Mouse (Mus musculus): ENCODE measurements around the gene Abcg1. TPM values are rescaled to one million over a fixed set of nuclear protein-coding genes. Genes with fewer than 3 reads are reported as not detected.

The Abcg1 gene
- polyA plus RNA-seq, 1 experiment from 2014 or later, result 3.4 TPM

DNA sequence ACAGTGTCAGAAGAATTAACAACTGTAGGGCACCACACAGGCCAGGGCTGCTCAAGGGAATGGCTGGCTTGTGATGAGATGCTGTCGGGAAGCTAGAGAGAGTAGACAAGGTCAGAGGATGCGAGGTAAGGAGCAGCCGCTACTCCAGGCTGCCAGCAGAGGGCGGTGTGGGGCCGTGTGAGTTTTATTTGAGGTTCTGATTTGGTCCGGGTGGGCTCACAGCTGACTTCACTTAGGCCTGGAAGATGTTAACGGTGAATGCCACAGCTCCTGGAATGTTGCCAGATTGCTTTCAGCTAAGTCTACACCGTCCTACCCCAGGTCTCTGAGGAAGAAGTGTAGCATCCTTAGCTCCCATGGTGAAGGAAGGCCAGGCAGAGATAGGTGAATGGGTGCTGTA, 64.5 kb downstream of the Abcg1 start:
- Histone ChIP-seq H3K27ac (ENCODE audit: low read depth, low read length) (no peak overlapping the region), H3K27me3 (replicated peaks; ENCODE audit: control insufficient read depth, insufficient read depth, low read length) (no peaks in the 10 kb centered on the region), H3K9me3 (ENCODE audit: control insufficient read depth) (no peaks in the 10 kb centered on the region), H3K4me3 (ENCODE audit: low read depth, low read length) (no peak overlapping the region), H3K4me1 (replicated peaks; ENCODE audit: control insufficient read depth, insufficient read depth, low read length) (no peaks in the 10 kb centered on the region), H3K4me2 (replicated peaks; ENCODE audit: low read depth) (no peak overlapping the region), H3K9ac (ENCODE audit: low read depth, low read length) (no peak overlapping the region), H3K36me3 (ENCODE audit: control insufficient read depth, insufficient read depth) (no peaks in the 10 kb centered on the region; the same call in 1 of the 2 replicates)
- WGBS, result 7% methylated on average over 8 of the region's 8 CpGs
- peak; percentile 93 for TF ChIP-seq CTCF (IDR thresholded peaks at IDR 0.05; ENCODE audit: low read depth)
- no peak for ATAC-seq

DNA sequence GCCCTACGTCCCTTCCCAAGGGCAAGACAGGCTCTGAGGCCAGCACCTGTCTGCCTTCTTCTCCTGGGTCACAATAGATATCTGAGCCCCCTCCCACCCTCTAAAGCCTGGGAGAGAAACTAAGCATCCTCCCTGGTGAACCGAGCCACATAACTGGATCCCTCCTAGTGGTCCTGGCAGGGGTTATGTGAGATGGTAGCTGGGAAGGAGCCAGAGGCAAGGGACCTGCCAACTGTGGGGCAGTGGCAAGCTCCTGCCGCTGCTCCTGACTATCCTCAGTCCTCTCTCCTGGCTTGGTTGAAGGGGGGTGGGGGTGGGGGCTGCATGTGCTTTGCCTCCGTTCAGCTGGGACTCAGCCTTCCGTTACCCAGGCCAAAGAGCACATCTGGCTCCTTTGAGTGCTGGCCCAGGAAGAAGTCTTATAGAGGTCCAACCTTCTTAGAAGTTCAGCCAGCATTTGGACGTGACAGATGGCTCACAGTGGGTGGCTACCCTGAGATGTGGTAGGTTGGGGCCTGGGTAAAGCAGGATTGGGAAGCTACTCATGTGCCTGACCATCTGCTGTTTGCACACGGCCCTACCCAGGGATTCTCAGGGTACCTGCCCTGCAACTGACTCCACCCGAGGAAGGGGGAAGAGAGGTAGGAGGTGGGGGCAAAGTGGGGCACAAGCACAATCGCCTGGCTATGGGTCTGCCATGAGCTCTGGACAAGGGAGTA, 68.2 kb downstream of the Abcg1 start:
- Histone ChIP-seq H3K9ac (ENCODE audit: low read depth, low read length) (no peak overlapping the region), H3K27ac (ENCODE audit: low read depth, low read length) (no peak overlapping the region), H3K27me3 (replicated peaks; ENCODE audit: control insufficient read depth, insufficient read depth, low read length) (no peaks in the 10 kb centered on the region), H3K9me3 (ENCODE audit: control insufficient read depth) (no peaks in the 10 kb centered on the region), H3K4me2 (replicated peaks; ENCODE audit: low read depth) (no peak overlapping the region), H3K4me1 (replicated peaks; ENCODE audit: control insufficient read depth, insufficient read depth, low read length) (no peaks in the 10 kb centered on the region), H3K4me3 (ENCODE audit: low read depth, low read length) (no peak overlapping the region), H3K36me3 (ENCODE audit: control insufficient read depth, insufficient read depth) (no peaks in the 10 kb centered on the region)
- no peak for TF ChIP-seq CTCF (IDR thresholded peaks at IDR 0.05; ENCODE audit: low read depth)
- ATAC-seq, result no peak
- 51% methylated on average over 9 of the region's 9 CpGs for WGBS

DNA sequence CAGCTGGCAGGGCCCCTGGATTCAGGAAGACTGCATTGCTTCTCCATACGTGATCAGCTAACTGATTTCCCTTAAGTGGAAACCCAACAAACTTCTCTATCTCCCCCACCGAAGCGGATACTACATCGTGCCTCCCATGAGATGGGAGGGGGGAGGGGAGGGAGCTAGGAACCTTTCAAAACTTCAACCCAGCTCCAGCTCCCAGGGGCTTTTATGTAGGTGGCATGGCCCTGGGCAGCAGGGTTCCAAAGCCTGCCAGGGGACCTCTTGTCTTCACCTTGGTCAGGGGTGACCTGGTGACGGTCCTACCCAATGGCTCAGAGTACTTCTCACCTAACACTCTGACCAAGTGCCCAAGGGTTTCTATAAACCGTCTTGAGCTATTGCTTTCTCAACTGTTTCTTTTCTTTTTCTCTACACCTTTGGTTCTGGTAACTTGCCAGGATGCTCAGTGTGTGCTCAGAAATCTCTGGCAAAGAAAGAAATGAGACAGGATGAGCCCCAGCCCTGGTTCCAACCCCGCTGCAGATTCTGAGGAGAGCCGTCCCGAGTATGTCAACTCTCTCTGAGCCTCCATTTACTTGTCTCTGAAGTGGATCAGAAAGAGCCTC, 71.3 kb downstream of the Abcg1 start:
- Histone ChIP-seq H3K36me3 (ENCODE audit: control insufficient read depth, insufficient read depth) (no peaks in the 10 kb centered on the region), H3K4me1 (replicated peaks; ENCODE audit: control insufficient read depth, insufficient read depth, low read length) (no peaks in the 10 kb centered on the region), H3K9ac (ENCODE audit: low read depth, low read length) (no peak overlapping the region), H3K27ac (ENCODE audit: low read depth, low read length) (no peak overlapping the region), H3K4me3 (ENCODE audit: low read depth, low read length) (no peak overlapping the region), H3K27me3 (replicated peaks; ENCODE audit: control insufficient read depth, insufficient read depth, low read length) (no peaks in the 10 kb centered on the region), H3K4me2 (replicated peaks; ENCODE audit: low read depth) (0 out of 2 replicates have a peak overlapping the region, but pooled peaks have one; percentile 3), H3K9me3 (ENCODE audit: control insufficient read depth) (no peaks in the 10 kb centered on the region)
- no peak for ATAC-seq
- TF ChIP-seq CTCF (IDR thresholded peaks at IDR 0.05; ENCODE audit: low read depth), result no peak
- 74% methylated on average over 9 of the region's 9 CpGs for WGBS

- Histone ChIP-seq H3K36me3 (ENCODE audit: control insufficient read depth, insufficient read depth) (no peaks in the 10 kb centered on the region), H3K4me3 (ENCODE audit: low read depth, low read length) (no peak within 1 kb of the TSS), H3K4me2 (replicated peaks; ENCODE audit: low read depth) (0 out of 2 replicates have a peak within 1 kb of the TSS, but pooled peaks have one; percentile 3), H3K27me3 (replicated peaks; ENCODE audit: control insufficient read depth, insufficient read depth, low read length) (no peaks in the 10 kb centered on the region), H3K9ac (ENCODE audit: low read depth, low read length) (no peak within 1 kb of the TSS), H3K9me3 (ENCODE audit: control insufficient read depth) (no peaks in the 10 kb centered on the region), H3K27ac (ENCODE audit: low read depth, low read length) (no peak within 1 kb of the TSS), H3K4me1 (replicated peaks; ENCODE audit: control insufficient read depth, insufficient read depth, low read length) (no peaks in the 10 kb centered on the region)
- peak; percentile 41; the same call in 1 of the 2 replicates for ATAC-seq
- 8% methylated on average over 2 of the region's 2 CpGs for WGBS
- no peak for TF ChIP-seq CTCF (IDR thresholded peaks at IDR 0.05; ENCODE audit: low read depth)
These were observed 72.0 kb downstream of the Abcg1 start, which contains the start of gene Tff3 for GRCm38 (mm10) chr17:31129452-31129851. TSS of gene Tff3 (minus strand) at chr17:31129646.

GRCm38 (mm10) chr17:31131269-31131821, 73.9 kb downstream of the Abcg1 start:
- H3K9ac ChIP-seq (ENCODE audit: low read depth, low read length), result no peak overlapping the region
- H3K27me3 ChIP-seq (replicated peaks; ENCODE audit: control insufficient read depth, insufficient read depth, low read length), result no peaks in the 10 kb centered on the region
- no peak for ATAC-seq
- H3K4me2 ChIP-seq (replicated peaks; ENCODE audit: low read depth), result no peak overlapping the region
- H3K4me3 ChIP-seq (ENCODE audit: low read depth, low read length), result no peak overlapping the region
- H3K36me3 ChIP-seq (ENCODE audit: control insufficient read depth, insufficient read depth), result no peaks in the 10 kb centered on the region
- 37% methylated on average over 10 of the region's 10 CpGs for WGBS
- H3K4me1 ChIP-seq (replicated peaks; ENCODE audit: control insufficient read depth, insufficient read depth, low read length), result no peaks in the 10 kb centered on the region
- no peak overlapping the region for H3K27ac ChIP-seq (ENCODE audit: low read depth, low read length)
- no peaks in the 10 kb centered on the region for H3K9me3 ChIP-seq (ENCODE audit: control insufficient read depth)
- no peak for TF ChIP-seq CTCF (IDR thresholded peaks at IDR 0.05; ENCODE audit: low read depth)

- Histone ChIP-seq H3K27me3 (replicated peaks; ENCODE audit: control insufficient read depth, insufficient read depth, low read length) (no peaks in the 10 kb centered on the region), H3K4me1 (replicated peaks; ENCODE audit: control insufficient read depth, insufficient read depth, low read length) (no peaks in the 10 kb centered on the region), H3K4me3 (ENCODE audit: low read depth, low read length) (no peak overlapping the region), H3K4me2 (replicated peaks; ENCODE audit: low read depth) (peak overlapping the region; percentile 43), H3K9me3 (ENCODE audit: control insufficient read depth) (no peaks in the 10 kb centered on the region), H3K9ac (ENCODE audit: low read depth, low read length) (no peak overlapping the region), H3K27ac (ENCODE audit: low read depth, low read length) (no peak overlapping the region), H3K36me3 (ENCODE audit: control insufficient read depth, insufficient read depth) (no peaks in the 10 kb centered on the region)
- TF ChIP-seq CTCF (IDR thresholded peaks at IDR 0.05; ENCODE audit: low read depth), result no peak
- WGBS, result 36% methylated on average over 15 of the region's 15 CpGs
- ATAC-seq, result no peak
These were observed 76.3 kb downstream of the Abcg1 start for GRCm38 (mm10) chr17:31133776-31134175.

Data from intestine, postnatal 0 days (tissue).